Mouse (Mus musculus): ENCODE measurements at regions not wholly inside any gene's neighbourhood (a gene's known extent, or its start where the extent isn't known, plus 50 kb on each side); places are given as distances from the start of the nearest gene placed in this dataset.

GRCm38 (mm10) chr3:17772886-17773285 is 175.3 kb upstream of the Cypt12 start:
- DNase-seq (ENCODE audit: low read depth, low spot score): no peak

GRCm38 (mm10) chr3:17779152-17779551 is 169.1 kb upstream of the Cypt12 start:
- DNase-seq (ENCODE audit: low read depth, low spot score): no peak

GRCm38 (mm10) chr3:17784076-17784475 is 164.1 kb upstream of the Cypt12 start:
- DNase-seq (ENCODE audit: low read depth, low spot score): no peak

DNA sequence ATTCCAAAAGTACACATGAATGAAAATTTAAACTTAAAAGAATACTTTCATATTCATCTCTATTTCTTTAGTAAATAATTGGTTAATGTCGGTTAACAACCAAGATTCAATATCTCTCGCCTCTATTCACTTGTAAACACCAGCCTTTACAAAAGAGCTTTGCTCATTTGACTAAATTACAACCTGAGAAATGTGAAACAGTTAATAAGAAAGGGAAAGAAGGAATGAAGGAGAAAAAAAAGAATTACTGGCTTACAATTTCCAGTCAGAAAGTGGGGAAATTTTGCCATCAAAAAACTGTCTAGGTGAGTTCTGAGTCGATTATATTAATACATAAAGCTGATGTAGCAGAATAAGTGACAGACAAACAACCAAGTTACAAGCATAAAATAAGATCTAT is 163.6 kb upstream of the Cypt12 start:
- DNase-seq (ENCODE audit: low read depth, low spot score): no peak

DNA sequence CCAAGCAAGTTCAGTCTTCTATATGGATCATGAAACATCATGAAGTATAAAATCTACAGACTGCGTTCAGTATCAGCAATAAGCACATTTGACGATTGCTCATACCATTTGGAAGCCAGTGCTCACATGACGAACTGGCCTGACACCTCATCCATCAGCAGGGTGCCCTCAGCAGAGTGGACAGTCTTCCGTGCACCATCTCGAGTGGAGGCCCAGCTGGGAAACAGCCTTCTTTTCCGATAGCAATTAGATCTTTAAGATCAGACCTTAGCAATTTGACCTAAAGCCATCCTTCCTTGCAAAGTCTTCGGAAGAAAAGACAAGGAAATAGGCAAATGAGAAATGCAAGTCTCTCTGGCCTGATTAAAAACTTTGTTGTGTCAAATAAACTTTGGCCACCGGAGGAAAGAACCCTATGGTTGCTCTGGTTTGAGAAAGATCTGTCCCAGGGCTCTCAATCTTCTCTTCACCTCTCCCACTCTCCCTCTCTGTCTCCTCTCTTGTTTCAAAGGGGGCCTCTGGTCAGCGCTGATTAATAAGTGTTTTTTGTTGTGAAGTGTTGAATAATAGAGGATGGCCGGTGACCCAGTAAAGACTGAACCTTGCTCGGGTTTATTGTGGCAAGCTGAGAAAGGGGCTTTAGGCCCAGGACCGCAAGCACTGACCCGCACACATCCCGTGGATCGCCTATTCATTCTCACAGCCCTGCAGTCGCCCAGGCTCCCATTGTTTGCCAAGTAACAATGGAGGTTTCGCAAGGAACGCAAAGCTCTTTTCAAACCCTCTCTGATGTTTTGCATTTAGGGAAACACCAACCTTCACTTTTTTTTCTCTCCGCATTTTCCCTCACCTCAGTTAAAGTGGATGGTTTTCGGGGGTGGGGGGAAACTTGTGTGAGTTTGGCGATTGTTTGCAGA is 162.8 kb upstream of the Cypt12 start:
- DNase-seq (ENCODE audit: low read depth, low spot score): no peak

GRCm38 (mm10) chr3:17786023-17786720 is 162.0 kb upstream of the Cypt12 start:
- peak; percentile 58 for DNase-seq (ENCODE audit: low read depth, low spot score)

GRCm38 (mm10) chr3:17786721-17787442 is 161.3 kb upstream of the Cypt12 start:
- peak; percentile 80 for DNase-seq (ENCODE audit: low read depth, low spot score)

DNA sequence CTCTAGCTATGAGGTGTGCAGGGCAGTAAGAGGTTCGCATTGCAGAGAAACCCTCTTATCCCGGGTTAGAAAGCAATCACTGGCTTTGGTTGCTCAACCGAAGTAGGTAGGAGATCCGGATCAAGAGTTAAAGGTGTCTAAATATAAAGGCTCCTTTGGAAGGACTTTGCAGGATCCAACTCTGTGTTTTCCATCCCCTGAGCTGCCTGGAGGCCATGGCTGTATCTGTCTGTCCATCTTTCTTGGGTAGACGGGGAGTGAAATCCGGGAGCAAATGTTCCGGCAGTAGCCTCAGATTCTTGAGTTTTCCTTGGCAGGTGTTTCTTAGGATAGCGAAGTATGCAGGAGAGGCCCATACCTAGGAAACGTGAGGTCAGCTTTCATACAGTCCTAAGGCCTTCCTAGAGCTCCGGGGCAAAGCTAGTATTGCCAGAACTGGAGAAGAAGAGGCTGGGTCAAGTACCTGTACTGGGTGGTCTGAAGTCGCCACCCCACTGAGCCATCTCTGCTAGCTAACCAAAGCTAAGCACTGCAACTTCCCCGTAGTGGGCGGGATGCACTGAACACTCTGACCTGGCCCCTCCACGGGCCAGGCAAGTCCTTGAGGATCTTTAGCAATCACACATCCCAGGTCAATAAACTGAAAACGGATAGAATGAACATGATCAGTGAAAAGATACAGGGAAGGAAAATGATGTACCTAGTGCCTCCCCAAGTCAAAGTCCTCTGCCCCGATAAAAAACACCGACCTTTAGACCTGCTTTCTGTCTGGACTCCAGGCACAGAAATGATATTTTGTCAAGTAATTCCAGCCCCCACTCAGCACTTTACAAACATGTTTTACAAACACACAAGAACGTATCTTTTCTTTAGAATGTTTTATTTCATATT is 160.5 kb upstream of the Cypt12 start:
- peak; percentile 25 for DNase-seq (ENCODE audit: low read depth, low spot score)

GRCm38 (mm10) chr3:17788334-17788720 is 159.9 kb upstream of the Cypt12 start:
- no peak for DNase-seq (ENCODE audit: low read depth, low spot score)

- DNase-seq (ENCODE audit: low read depth, low spot score): no peak
Measured at GRCm38 (mm10) chr3:17788778-17789299, 159.4 kb upstream of the Cypt12 start.

- DNase-seq (ENCODE audit: low read depth, low spot score): no peak
Measured at GRCm38 (mm10) chr3:17789454-17790196, 158.6 kb upstream of the Cypt12 start.

DNA sequence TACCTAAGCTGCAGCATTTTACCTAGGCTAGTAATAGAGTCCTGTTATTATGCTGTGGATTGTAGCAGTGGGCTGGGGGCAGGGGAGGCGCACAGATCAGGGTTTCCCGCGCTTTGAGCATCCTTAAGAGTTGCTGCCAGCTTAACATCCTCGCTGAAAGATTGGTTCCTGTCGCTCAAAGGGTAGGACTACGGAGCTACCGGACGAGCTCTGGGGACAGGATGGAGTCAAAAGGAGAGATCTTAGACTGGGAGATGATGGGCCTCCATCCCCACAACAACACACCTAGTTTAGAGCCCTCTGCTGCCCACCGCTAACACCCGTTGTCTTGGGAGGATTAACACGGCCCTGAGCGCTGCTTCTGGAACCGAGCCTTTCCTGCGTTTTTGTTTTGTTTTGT is 157.9 kb upstream of the Cypt12 start:
- peak; percentile 12 for DNase-seq (ENCODE audit: low read depth, low spot score)

DNA sequence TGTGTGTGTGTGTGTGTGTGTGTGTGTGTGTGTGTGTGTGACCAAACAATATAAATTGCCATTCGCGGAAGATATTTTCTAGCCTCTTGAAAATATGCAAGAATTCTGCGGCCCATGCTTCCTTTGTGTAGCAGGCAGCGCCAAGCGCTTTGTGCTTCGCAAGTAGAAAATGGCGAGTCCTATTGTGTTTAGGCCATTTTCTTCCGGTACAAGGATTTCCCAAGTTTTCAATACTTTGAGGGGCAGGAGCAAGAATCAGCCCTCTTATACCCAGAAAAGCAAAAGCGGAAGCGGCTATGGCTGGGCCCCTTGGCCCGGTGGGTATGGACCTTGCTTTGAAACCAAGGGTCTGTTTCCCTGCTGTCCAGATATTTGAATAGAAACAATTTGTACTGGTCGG is 157.4 kb upstream of the Cypt12 start:
- DNase-seq (ENCODE audit: low read depth, low spot score): no peak

DNA sequence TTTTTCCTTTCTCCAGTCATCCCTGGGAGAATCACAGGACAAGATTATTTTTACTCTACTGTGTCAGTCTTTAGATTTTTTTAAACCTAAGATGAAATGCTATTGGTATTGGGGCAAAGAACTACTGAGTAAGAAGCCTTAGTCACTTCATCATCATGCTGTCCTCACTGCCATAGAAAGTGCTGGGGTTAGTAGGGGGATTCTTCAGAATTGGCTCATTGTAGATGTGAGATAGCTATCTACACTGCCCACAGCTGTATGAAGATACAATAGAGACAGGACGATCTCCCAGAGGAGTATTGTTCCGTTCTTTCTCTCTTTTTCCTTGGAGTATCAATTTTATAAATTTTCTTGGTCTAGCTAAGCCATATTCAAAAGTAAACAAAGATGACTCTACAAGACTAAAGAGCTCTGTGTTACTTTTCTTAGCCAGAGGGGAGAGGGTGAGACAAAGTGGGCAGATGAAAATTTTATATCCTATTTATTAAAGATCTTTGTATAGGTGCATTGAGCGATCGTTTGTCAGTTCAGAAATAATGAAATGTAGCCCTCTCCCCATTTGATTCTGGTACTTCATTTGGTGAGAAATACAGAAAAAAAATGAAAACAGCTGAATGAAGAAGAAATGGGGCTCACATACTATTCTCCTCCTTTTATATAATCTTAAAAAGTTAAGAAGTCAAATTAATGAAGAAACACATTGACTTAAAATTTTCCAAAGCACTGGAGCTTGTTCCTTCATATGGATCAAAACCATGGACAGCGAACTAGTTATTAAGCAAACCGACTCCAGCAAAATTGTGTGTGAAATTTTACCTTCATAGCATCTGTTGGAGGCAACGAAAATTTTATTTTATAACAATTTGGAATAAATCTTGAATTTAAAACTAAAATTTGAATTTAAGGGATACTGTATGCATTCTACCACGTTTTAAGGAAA is 156.6 kb upstream of the Cypt12 start:
- no peak for DNase-seq (ENCODE audit: low read depth, low spot score)

GRCm38 (mm10) chr3:17792537-17793039 is 155.6 kb upstream of the Cypt12 start:
- no peak for DNase-seq (ENCODE audit: low read depth, low spot score)

DNA sequence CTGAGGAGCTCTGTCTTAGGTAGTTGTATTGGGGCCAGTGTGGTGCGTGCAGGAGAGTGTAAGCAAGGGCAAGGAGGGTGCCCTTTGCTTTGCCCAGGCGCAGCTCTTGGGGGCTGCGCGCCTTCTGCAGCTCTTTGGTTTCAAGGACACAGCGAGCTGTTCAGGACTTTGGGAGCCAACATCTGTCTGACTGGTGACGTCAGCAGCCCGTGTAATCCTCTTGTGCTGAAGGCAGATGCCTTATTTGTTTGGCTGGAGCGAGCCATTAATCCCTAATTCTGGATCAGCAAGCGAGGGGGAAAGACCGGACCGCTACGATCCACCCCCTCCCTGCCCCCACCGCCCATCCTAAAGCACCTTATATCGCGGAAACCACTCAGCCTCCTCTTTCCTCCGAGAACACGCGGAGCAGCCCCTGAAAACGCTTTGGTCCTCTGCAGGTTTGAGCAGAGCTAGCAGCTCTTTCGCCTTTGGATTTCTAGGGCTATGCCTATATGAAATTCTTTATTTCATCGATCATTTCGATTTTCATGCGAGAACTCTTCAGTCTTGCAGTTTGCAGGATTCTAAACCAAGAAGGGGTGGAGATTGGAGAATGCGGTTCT is 154.5 kb upstream of the Cypt12 start:
- peak; percentile 53 for DNase-seq (ENCODE audit: low read depth, low spot score)

DNA sequence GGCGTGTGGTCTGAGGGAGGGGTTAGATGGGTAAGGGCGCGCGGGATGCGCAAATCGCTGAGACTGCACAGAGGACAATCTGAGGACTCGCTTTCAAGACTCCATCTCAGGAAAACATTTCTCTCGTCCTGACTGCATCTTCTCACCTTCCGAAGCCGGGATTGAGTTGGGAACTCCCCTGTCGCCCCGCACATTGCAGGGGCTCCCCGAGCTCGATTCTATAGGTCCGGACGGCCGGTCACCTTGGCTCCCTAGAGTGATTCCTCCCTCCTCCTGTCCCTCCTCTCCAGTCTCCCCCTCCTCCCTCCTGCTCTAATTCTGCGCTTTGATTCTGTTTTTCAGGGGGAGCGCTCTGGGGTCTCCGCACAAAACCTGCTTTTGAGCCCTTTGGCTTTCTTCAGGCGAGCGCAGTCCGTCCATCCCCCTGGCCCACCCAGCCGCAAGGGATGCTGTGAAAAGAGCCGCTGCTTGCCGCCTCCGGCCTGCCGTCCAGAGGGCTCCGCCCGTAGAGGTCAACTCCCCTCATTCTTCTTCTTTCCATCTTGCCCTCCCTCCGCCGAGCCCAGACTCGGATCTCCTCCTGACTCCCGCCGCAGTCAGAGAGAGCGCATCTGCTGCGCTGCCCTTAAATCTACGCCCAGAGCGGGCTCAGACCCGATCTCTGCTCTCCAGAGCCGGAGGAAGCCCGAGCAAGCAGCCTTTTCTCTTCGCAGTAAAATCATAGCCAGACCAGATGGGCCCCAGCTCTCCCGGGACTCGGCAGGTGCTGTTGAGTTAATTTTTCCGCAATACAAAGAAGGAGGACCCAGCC is 153.8 kb upstream of the Cypt12 start:
- peak; percentile 70 for DNase-seq (ENCODE audit: low read depth, low spot score)
